In genomic region chr15:87623966-87624609, GRCm38 (mm10) we compare ENCODE assay signal across 8 mouse cellular contexts.
DNase-seq lines count a peak whose midpoint lies in the region; ATAC-seq and TF ChIP-seq lines count a peak whose summit lies in the region.

No protein-coding gene starts in this region.

- peak; percentile 84 for ATAC-seq in hindbrain, embryonic 12.5 days (ENCODE audit: low FRiP score)
- peak; percentile 89 for ATAC-seq in lung, embryonic 14.5 days (ENCODE audit: insufficient read depth)

- H3K4me1 ChIP-seq in hindbrain, embryonic 12.5 days = peaks cover 36% of the 10 kb centered on the region
- H3K4me1 ChIP-seq in lung, embryonic 14.5 days (ENCODE audit: insufficient read depth) = no peaks in the 10 kb centered on the region

- DNase-seq in Muller cell, postnatal 12 days (ENCODE audit: inconsistent ontology term) = peak; percentile 96
- DNase-seq in cerebellum, postnatal 36 days = peak; percentile 89 to 94
- DNase-seq in frontal cortex, postnatal 36 days (ENCODE audit: low spot score in 2 of 2) = peak; percentile 89 to 90
- DNase-seq in layer of hippocampus, postnatal 10 days (ENCODE audit: low spot score in 2 of 2) = peak; percentile 92 to 97
- DNase-seq in lung, embryonic 14.5 days = peak; percentile 85
- DNase-seq in retina, adult 2 months (ENCODE audit: low read depth, low spot score) = peak; percentile 53
- peak; percentile 73 for DNase-seq in urinary bladder, postnatal 25 days (ENCODE audit: low spot score)

- TF ChIP-seq CTCF in lung, embryonic 14.5 days (IDR thresholded peaks at IDR 0.05; ENCODE audit: low read depth) = peak; percentile 71

- WGBS in hindbrain, embryonic 12.5 days = under 1% methylated on average over 24 of the region's 86 CpGs
- WGBS in lung, embryonic 14.5 days = under 1% methylated on average over 59 of the region's 86 CpGs

- peak overlapping the region; percentile 89 for H3K27ac ChIP-seq in hindbrain, embryonic 12.5 days
- H3K27ac ChIP-seq in lung, embryonic 14.5 days (ENCODE audit: low read depth) = 0 out of 2 replicates have a peak overlapping the region, but pooled peaks have one; percentile 18

- H3K9ac ChIP-seq in hindbrain, embryonic 12.5 days = peak overlapping the region; percentile 95
- H3K9ac ChIP-seq in lung, embryonic 14.5 days = peak overlapping the region; percentile 48

- H3K4me3 ChIP-seq in hindbrain, embryonic 12.5 days = peak overlapping the region; percentile 80
- peak overlapping the region; percentile 52 for H3K4me3 ChIP-seq in lung, embryonic 14.5 days (ENCODE audit: low read depth, low read length)

- H3K27me3 ChIP-seq in hindbrain, embryonic 12.5 days = no peaks in the 10 kb centered on the region
- H3K27me3 ChIP-seq in lung, embryonic 14.5 days (ENCODE audit: insufficient read depth, low read length) = peaks cover 35% of the 10 kb centered on the region

- H3K4me2 ChIP-seq in hindbrain, embryonic 12.5 days (replicated peaks) = peak overlapping the region; percentile 80
- H3K4me2 ChIP-seq in lung, embryonic 14.5 days = peak overlapping the region; percentile 90

- H3K9me3 ChIP-seq in hindbrain, embryonic 12.5 days (replicated peaks) = no peaks in the 10 kb centered on the region
- H3K9me3 ChIP-seq in lung, embryonic 14.5 days (ENCODE audit: low read depth, low read length) = no peaks in the 10 kb centered on the region

- no peaks in the 10 kb centered on the region for H3K36me3 ChIP-seq in hindbrain, embryonic 12.5 days
- no peaks in the 10 kb centered on the region for H3K36me3 ChIP-seq in lung, embryonic 14.5 days (ENCODE audit: insufficient read depth)

Comparison
In these comparisons a context has a peak if more than half of its experiments do, and no peak if none do; other contexts are left out.
1. Peak in every context shown above with its lines: DNase-seq, ATAC-seq, H3K4me3 ChIP-seq and H3K27ac ChIP-seq.